Mouse (Mus musculus) frontal cortex, postnatal 14 days (tissue): ENCODE measurements around the gene Slc29a2.

Experiments used
- DNase-seq, 2 experiments: peaks; one replicate each; pipeline ENCODE4 v3.0.0; 2022; ENCODE audit warnings: low spot score in 2 of 2

Gene Slc29a2

DNA sequence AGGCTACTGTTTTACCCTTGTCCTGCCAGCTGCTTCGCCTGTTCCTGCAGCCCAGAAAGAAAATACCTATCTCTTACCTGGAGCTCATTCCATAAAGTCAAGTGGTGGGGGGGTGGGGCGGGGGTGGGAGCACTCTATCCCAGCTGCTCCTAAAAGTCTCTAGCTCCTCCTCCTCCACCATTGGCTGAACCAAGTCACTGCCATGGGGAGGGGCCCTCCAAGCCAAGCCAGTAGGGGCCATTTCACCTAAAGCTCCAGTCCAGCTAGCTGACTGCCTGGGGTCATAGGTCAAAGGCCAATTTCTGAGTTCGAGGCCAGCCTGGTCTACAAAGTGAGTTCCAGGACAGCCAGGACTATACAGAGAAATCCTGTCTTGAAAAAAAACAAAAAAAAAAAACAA is 9.0 kb downstream of the Slc29a2 start:
- DNase-seq: no peak

DNA sequence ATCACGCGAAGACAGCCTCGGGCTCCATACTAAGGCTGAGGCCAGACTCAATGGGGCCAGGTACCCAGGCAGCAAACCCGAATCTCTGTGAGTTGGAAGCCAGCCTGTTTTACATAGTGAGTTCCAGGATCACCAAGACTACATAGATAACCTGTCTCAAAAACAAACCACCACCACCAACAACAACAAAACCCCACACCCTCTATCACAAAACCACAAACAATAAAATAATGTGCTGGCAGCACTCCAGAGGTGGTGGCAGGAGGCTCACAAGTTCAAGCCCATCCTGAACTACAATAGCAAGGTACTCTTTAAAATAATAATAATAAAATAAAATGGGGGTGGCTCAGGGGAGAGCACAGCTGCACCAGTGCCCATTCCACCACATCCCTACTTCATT is 12.9 kb downstream of the Slc29a2 start:
- DNase-seq: no peak

DNA sequence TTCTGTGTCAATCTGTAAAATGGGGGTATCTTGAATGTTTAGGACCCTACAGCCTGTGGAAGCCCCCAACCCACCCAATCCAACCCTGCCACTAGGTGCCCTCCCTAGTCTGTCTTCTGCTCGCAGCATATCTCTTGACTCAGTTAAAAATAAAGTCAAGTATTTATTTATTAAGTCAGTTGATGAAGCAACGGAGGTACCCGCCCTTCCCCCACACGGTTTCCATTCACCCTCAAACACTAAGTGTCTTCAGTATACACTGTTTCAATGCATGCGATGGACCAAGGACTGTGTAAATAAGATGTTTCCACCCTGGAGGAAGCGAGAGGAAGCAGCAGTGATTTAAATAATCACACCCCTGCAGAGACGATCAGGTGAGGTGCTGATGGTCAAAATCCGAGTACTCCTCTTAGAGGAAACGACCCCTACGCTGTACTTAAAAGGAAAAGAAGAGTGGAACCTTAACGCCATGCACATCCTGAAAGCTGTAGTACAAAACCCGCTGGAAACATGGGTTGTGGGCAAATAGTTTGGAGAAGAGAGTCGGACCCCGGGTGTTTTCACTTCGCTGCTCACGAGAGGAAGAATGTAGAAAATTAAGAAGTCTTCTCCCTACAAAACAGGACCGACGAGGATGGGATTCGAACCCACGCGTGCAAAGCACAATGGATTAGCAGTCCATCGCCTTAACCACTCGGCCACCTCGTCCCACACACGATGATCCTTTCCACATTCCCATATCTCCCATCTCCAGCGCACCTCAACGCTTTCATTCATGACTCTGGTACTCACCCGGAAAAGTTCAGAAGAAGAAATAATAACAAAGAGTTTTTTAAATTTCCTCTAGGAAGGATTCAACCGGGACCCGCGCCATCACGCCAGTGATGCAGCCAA is 14.3 kb downstream of the Slc29a2 start:
- peak; percentile 75 to 85 for DNase-seq

DNA sequence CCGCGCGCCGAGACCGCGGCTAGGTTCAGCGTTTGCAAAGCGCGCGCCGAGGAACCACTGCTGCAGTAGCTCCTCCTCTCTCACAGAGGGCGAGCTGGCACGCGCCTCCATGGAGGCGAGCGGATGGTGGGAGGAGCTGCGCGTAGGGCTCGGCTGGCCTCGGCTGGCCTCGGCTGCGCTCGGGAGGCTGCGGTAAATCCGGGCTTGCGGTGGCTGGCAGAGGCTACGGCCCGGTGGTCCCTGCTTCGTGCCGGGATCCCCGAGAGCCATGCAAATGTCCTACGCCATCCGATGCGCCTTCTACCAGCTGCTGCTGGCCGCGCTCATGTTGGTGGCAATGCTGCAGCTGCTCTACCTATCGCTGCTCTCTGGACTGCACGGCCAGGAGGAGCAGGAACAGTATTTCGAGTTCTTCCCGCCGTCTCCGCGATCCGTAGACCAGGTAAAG is 15.1 kb downstream of the Slc29a2 start, which contains the start of the genes B4gat1 and AC124502.3:
Gene B4gat1, plus strand, starts transcription at position 118 of the 448 bp plus-strand sequence.
Gene AC124502.3, plus strand, starts transcription at position 183 of the 448 bp plus-strand sequence.
- DNase-seq: peak; percentile 82 to 87

DNA sequence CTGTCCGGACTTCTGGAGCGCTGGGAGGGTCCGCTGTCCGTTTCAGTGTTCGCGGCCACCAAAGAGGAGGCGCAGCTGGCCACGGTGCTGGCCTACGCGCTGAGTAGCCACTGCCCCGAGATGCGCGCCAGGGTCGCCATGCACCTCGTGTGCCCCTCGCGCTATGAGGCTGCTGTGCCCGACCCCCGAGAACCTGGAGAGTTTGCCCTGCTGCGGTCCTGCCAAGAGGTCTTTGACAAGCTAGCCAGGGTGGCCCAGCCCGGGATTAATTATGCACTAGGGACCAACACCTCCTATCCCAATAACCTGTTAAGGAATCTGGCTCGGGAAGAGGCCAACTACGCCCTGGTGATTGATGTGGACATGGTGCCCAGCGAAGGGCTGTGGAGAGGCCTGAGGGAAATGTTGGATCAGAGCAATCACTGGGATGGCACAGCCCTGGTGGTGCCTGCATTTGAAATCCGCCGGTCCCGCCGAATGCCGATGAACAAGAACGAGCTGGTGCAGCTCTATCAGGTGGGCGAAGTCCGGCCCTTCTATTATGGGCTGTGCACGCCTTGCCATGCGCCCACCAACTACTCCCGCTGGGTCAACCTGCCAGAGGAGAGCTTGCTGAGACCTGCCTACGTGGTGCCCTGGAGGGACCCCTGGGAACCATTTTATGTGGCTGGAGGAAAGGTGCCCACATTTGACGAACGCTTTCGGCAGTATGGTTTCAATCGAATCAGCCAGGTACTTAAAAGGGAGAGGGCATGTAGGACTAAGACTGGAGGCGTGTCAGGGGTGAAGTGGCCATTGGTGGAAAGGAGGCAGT is 15.8 kb downstream of the Slc29a2 start:
- no peak for DNase-seq

DNA sequence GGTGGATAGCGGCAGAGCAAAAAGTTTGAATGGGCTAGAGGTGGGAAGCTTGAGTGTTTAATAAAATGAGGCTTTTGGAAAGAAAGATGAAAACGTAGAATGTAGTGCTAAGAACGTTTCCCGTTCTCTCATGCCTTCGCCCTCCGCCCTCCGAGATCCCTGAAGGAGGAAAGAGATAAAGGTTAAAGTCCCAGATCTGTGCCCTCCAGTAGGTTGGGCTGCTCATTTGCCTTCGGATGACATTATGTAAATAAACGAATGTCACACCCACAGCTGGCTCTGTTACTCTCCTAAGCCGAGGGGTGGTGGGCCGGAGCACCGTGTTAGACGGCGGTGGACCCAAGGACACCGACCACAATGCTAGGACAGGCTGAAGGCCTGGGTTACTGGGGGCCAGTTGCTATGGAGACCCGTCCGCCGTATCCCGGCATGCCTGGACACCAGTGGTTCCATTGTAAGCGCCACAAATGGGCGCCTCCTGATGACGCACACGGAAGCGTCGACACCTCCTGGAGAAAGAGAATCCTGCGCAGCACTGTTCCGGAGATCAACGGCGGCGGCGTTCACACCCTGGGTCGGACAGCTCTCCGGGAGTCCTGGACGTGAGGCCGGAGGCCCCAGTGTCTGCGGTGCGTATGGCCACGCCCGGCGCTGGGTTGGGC is 17.3 kb downstream of the Slc29a2 start, which contains the start of gene Brms1:
Gene Brms1, plus strand, starts transcription at position 493 of the 662 bp plus-strand sequence.
- peak; percentile 83 to 85 for DNase-seq

DNA sequence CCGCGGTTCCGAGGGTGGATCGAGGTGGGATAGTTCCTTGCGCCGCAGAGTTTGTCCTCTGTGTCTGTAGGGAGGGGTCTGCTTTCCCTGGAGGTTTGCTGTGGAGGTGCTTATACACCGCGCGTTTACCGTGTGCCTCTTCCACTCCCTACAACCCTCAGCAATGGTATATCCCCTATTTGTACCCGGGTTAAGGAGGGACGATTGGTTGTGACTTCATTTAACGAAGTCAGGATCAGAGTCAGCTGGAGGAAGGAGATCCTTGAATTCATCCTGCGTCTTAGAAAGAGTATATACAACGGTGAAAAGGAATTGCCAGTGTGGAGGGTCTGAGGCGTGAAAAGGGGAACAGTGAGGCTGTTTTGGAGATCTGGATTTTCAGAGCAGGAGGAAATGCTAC is 17.9 kb downstream of the Slc29a2 start:
- DNase-seq: no peak

DNA sequence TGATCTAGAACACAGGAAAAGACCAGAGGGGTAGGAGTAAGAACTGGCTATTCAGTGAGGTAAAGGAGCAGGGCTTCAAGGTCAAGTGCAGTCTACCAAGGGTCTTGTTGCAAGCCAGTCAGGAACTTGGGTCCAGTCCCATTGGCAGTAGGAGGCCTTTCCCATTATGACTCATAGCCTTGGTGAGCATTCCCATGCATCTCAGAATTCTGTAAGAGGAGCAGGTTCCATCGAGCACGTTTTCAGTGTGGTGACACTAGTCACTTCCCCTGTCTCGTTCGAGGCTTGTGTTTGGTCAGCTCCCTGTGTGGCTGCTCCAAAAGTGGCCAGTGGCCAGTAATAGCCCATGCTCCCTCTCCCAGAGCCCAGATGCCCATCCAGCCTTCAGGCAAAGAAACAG is 21.9 kb downstream of the Slc29a2 start:
- DNase-seq: no peak

DNA sequence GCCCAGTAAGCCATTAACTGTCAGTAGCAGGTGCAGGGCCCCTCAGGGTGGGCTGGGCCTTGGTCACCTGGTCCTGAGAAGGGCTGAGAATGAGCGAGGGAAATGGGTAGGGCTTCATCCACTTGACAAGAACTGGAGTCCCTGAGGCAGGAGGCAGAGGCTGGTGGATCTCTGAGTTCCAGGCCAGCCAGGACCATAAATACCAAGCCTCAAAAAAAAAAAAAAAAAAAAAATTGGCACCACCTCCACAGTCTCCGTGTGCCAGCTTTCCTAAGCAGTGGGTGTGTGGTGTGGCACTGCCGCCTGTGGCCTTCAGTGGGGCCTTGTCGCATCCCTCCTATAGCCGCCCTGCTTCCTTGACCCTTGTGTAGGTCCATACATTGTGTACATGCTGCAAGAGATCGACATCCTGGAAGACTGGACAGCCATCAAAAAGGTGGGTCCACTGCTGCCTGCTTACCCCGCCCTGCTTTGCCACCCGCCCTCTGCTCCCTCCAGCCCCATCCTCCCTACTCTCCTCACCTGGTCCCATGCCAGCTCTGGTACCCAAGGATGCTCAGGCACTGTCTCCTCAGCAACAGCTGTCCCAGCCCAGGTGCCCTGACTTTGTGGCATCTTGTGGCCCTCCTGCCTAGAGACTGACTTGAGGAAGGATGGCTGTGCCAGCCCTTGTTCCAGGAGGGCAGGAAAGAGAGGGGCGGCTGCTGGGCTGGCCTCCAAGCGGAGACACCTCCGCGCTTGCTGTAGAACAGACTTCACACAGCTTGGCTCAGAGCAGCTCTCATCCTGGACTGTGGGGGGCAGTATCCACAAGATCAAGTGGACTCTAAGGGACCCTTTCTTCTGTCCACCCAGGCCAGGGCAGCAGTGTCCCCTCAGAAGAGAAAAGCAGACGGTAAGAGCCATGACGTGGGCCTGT is 24.7 kb downstream of the Slc29a2 start:
- peak in 1 of 2 experiments; percentile 57 for DNase-seq

DNA sequence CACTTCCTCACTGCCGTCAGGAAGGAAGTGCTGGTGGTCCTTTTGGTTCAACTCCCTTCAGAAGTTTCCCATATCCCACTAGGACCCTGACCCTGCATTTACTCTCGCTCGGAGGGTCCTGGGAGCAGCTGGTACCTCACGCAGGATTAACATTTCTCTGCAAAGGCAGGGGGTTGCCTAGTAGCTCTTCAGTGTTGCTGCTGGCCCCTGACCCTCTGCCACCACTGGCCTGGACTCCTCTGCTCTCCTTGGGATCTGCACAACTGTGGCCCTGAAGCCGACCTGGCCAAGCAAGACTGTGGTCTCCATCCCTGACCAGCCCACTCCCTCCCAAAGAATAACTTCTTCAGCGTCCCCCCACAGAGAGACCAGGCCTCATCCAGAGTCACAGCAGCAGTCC is 25.7 kb downstream of the Slc29a2 start:
- DNase-seq: no peak

DNA sequence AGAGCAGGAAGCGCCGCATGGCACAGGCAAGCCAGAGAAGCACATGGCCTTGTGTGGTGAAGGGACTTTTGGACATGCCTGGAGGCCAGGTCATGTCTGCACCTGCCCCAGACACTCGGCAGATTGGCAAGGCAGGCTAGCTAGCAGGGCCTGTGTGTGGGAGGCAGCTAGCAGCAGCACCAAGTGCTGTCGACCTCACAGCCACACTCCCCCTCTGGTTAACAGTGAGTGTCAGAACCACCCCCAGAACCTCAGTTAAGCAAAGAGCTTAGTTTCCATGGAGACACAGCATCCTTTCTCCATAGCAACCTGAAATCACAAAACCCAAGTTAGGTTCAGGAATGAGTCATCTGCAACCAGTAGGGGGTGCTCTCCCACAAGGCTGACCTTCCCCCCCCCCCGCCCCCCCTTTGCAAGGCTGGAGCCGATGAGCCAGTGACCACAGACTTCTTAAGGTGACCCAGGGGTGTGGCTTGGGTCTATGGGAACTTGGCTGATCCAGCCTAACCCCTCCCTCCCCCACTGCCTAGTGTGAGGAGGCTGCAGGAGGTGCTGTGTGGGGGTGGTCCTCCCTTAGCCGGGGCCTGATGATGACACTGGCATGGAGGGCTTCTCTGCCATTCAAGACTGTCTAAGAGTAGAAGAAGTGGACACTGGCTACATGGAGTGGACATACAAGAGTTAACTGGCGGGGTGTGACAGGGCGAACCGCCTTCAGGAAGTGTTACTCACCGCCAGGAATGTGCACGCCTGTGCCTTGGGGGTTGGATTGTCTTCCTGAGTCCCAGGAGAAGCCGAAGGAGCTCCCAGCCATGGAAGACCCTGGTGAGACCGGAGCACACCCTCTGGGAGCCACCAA is 26.6 kb downstream of the Slc29a2 start, which contains the start of gene Rin1:
Gene Rin1, plus strand, starts transcription at position 435 of the 859 bp plus-strand sequence.
- DNase-seq: peak in 1 of 2 experiments; percentile 51

DNA sequence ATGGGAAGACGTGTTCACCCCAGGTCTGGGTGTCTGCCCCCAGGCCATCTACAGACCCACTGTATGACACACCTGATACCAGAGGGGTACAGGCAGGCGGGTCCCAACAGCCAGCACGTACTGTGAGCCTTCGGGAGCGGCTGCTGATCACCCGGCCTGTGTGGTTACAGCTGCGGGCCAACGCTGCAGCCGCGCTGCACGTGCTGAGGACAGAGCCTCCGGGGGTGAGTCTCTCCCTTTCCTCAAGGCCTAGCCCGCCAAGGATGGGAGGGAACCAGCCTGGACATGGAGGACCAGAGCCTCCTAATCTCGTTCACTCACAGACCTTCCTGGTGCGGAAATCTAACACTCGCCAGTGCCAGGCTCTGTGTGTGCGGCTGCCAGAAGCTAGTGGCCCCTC is 27.4 kb downstream of the Slc29a2 start:
- DNase-seq: no peak

DNA sequence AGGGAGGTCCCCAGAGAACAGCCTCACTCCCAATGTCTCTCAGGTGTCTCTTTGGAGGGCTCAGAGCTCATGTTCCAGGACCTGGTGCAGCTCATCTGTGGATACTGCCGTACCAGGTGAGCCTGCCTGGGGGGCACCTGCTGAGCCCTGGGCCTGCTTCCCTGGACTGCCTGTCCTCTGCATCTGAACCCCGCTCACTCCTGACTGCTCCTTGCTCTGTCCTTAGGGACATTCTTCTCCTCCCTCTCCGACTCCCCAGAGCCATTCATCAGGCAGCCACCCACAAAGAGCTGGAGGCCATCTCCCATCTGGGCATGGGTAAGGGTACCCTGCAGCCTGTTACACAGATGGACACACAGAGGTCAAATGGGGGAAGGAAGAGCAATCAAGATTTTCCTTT is 27.9 kb downstream of the Slc29a2 start:
- no peak for DNase-seq

DNA sequence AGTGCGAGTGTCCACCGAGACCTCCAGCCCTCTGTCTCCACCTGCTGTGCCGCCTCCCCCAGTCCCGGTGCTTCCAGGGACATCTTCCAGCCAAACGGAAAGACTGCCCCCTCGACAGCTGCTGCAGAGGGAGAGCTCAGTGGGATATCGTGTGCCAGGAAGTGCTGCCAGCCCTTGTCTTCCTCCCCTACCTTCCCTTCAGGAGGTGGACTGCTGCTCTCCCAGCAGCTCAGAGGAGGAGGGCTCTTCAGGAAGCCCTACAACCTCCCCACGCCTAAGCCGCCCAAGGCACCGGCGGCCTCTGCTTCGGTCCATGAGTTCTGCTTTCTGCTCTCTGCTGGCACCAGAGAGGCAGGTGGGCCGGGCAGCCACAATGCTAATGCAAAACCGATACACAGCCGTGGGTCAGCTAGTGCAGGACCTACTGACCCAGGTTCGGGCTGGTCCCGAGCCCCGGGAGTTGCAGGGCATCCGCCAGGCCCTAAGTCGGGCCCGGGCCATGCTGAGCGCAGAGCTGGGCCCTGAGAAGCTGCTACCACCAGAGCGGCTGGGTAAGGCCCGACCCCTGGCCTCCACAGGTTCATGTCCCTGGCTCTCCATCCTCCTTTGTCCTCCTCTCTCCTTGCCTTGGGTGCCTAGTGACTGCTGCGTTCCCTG is 28.6 kb downstream of the Slc29a2 start:
- no peak for DNase-seq

DNA sequence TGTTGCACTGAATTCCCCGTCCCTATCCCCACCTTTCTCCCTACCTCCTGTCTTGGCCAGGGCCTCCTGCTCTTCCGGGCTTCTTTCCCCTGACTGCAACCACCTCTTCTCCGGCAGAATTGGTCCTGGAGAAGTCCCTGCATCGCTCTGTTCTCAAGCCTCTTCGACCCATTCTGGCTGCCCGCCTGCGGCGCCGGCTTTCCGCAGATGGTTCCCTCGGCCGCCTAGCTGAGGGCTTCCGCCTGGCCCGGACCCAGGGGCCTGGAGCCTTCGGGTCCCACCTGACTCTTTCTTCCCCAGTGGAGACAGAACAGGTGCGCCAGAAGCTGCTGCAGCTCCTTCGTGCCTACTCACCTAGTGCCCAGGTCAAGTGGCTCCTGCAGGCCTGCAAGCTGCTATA is 29.2 kb downstream of the Slc29a2 start:
- DNase-seq: no peak

DNA sequence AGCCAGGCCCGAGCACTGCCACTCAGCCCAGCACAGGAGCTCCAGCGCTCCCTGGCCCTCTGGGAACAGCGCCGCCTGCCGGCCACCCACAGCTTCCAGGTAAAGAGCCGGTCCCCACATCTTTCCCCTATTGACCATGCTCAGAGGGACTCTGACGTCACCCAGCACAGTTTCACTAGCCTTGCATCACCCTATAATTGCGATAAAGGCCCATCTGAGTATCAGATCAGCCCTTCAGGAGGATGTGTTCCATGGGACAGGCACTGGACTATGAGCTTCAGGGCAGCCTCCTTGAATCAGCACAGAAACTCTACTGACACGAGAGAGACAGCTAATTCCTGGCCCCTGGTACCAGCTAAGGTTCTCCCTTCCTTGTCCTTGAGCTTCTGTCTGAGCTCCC is 30.2 kb downstream of the Slc29a2 start:
- DNase-seq: no peak

DNA sequence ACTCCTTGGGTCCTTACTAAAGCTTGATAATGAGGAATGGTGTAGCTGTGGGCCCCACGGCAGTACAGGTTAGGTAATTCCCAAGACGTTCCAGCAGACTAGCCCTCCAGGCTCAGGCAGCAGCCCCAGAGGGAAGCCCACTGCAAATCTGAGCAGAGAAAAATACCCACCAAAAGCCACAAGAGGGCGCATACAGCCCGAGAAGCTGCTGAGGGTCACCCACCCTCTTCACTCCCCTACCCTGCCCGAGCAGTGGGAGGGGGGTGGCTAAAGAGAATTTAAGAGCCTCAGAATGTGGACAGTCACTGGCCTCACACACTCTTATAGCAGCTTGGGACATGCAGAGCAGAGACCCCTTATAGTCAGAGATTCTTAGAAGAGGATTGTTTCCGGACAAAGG is 32.6 kb downstream of the Slc29a2 start:
- DNase-seq: no peak

DNA sequence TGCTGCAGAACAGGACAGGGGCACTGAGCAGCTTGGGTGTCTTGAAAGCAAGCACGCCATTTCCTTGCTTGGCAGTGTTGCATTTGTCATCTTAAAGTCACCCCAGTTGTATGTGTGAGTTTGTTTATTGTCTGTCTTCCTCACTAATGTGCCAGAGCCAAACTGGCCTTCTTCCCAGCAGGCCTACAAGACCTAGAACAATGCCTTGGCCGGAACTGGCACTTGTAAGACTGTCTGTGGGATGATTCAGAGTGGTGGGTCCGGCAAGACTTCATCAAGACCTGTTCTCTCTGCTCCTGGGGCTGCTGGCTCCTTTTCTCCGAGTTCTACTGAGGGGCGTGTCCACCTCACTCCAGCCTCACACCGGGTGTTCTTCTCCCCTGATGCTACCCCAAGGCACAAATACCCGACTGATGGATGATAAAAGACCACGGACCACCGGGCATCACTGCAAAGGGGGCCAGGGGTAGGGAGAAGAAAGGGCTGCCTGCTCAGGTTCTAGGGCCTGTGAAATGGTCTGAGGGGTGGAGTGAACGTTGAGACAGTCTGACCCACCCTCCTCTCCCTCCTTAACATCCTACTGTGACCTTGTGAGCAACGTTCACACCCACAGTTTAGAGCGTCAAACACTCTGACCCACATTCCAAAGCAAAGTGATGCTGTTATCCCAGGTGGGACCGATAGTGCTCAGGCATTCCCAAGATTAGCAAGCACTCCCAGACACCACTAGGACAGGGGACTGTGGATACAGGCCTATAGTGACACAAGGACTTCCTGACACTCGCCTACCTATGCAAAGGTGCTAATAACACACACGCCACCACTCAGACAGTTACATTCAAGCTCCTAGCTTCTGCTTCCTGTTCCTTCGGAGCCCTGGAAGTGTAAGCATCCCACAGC is 34.5 kb downstream of the Slc29a2 start:
- no peak for DNase-seq
